Mouse (Mus musculus) duodenum, adult 2 months (tissue): Measurements from ENCODE around the gene Kcnk7. TPM values are rescaled to one million over a fixed set of nuclear protein-coding genes. Genes with fewer than 3 reads are reported as not detected.

Experiments used
- polyA plus RNA-seq: library from polyadenylated mRNA; depleted of rRNA; stranded (reverse); fragments of >200 nt; gene quantifications from 2 replicates; pipeline ENCODE4 v1.2.3, GENCODE M21; 2012; ENCODE audit warnings: low replicate concordance; rRNA removed

Kcnk7 gene
- polyA plus RNA-seq: 0.49 TPM in 1 of 2 replicates, not detected in the other

GRCm38 (mm10) chr19:5704163-5704800 lies at the start of gene Kcnk7:
Gene Kcnk7 (plus strand): TSS chr19:5704367.

GRCm38 (mm10) chr19:5662981-5663913 lies 40.9 kb upstream of the Kcnk7 start, which contains the start of gene Sipa1:
Gene Sipa1 (minus strand): TSS chr19:5663707.

GRCm38 (mm10) chr19:5688200-5689087 lies 15.7 kb upstream of the Kcnk7 start, which contains the start of the genes Map3k11 and Pcnx3:
Gene Map3k11 (plus strand): TSS chr19:5688742.
Gene Pcnx3 (minus strand): TSS chr19:5688908.

GRCm38 (mm10) chr19:5725767-5726515 lies 21.8 kb downstream of the Kcnk7 start, which contains the start of gene Ehbp1l1:
Gene Ehbp1l1 (minus strand): TSS chr19:5726317.

GRCm38 (mm10) chr19:5729444-5729815 lies 25.3 kb downstream of the Kcnk7 start, which contains the start of gene Fam89b:
Gene Fam89b (minus strand): TSS chr19:5729653.

GRCm38 (mm10) chr19:5740320-5741317 lies 36.5 kb downstream of the Kcnk7 start, which contains the start of gene Ltbp3:
Gene Ltbp3 (plus strand): TSS chr19:5740904.

Other genes with a start within 250 kb of the Kcnk7 start
- gene Ccdc85b, start 246.5 kb upstream of the Kcnk7 start, polyA plus RNA-seq: 3.0 and 4.1 TPM in 2 replicates
- gene Fibp, start 243.8 kb upstream of the Kcnk7 start, polyA plus RNA-seq: 77.1 and 157 TPM in 2 replicates
- 3.0 and 8.9 TPM in 2 replicates for gene Ctsw, start 235.9 kb upstream of the Kcnk7 start, polyA plus RNA-seq
- gene Efemp2, start 230.4 kb upstream of the Kcnk7 start, polyA plus RNA-seq: 24.2 and 26.7 TPM in 2 replicates
- 24.4 and 30.3 TPM in 2 replicates for gene Mus81, start 216.0 kb upstream of the Kcnk7 start, polyA plus RNA-seq
- 354 and 628 TPM in 2 replicates for gene Cfl1, start 213.9 kb upstream of the Kcnk7 start, polyA plus RNA-seq
- gene 1700020D05Rik, start 200.6 kb upstream of the Kcnk7 start, polyA plus RNA-seq: 0.19 TPM in 1 of 2 replicates, not detected in the other
- 2.3 and 3.4 TPM in 2 replicates for gene Snx32, start 193.8 kb upstream of the Kcnk7 start, polyA plus RNA-seq
- 50.7 and 55.8 TPM in 2 replicates for gene Ovol1, start 143.7 kb upstream of the Kcnk7 start, polyA plus RNA-seq
- 27.3 and 37.3 TPM in 2 replicates for gene Ap5b1, start 136.3 kb upstream of the Kcnk7 start, polyA plus RNA-seq
- 55.0 and 64.6 TPM in 2 replicates for gene Rnaseh2c, start 102.5 kb upstream of the Kcnk7 start, polyA plus RNA-seq
- gene Kat5, start 94.1 kb upstream of the Kcnk7 start, polyA plus RNA-seq: 28.1 and 29.4 TPM in 2 replicates
- gene Rela, start 66.9 kb upstream of the Kcnk7 start, polyA plus RNA-seq: 63.4 and 69.8 TPM in 2 replicates
- gene Sipa1, start 40.7 kb upstream of the Kcnk7 start, polyA plus RNA-seq: 31.8 and 39.3 TPM in 2 replicates
- gene Map3k11, start 15.6 kb upstream of the Kcnk7 start, polyA plus RNA-seq: 93.9 and 146 TPM in 2 replicates
- gene Pcnx3, start 15.5 kb upstream of the Kcnk7 start, polyA plus RNA-seq: 123 and 125 TPM in 2 replicates
- gene Ehbp1l1, start 21.9 kb downstream of the Kcnk7 start, polyA plus RNA-seq: 67.9 and 83.9 TPM in 2 replicates
- gene Fam89b, start 25.3 kb downstream of the Kcnk7 start, polyA plus RNA-seq: 93.2 and 129 TPM in 2 replicates
- 22.6 and 31.6 TPM in 2 replicates for gene Ltbp3, start 36.5 kb downstream of the Kcnk7 start, polyA plus RNA-seq
- gene Scyl1, start 67.1 kb downstream of the Kcnk7 start, polyA plus RNA-seq: 42.2 and 55.8 TPM in 2 replicates
- gene Frmd8, start 170.9 kb downstream of the Kcnk7 start, polyA plus RNA-seq: 28.3 and 53.0 TPM in 2 replicates
- gene Slc25a45, start 173.4 kb downstream of the Kcnk7 start, polyA plus RNA-seq: 349 and 397 TPM in 2 replicates
- 1.5 and 2.8 TPM in 2 replicates for gene Tigd3, start 189.8 kb downstream of the Kcnk7 start, polyA plus RNA-seq
- gene Dpf2, start 208.6 kb downstream of the Kcnk7 start, polyA plus RNA-seq: 46.6 and 58.0 TPM in 2 replicates
- gene Cdc42ep2, start 220.4 kb downstream of the Kcnk7 start, polyA plus RNA-seq: 9.9 and 31.6 TPM in 2 replicates